Mouse (Mus musculus): ENCODE measurements around the gene Adcy2. TPM values are rescaled to one million over a fixed set of nuclear protein-coding genes. Genes with fewer than 3 reads are reported as not detected.

Gene Adcy2
- polyA plus RNA-seq, 1 experiment from 2014 or later = 0.74 TPM

- H3K9me3 ChIP-seq (replicated peaks; ENCODE audit: control insufficient read depth, low read length) = no peaks in the 10 kb centered on the region
- no peak overlapping the region for H3K4me3 ChIP-seq (ENCODE audit: low read depth, low read length)
- H3K27ac ChIP-seq (ENCODE audit: low read depth, low read length) = no peak overlapping the region
- no peaks in the 10 kb centered on the region for H3K36me3 ChIP-seq (ENCODE audit: control insufficient read depth, insufficient read depth, low read length)
- ATAC-seq (replicated peaks; ENCODE audit: insufficient number of reproducible peaks, low FRiP score, low TSS enrichment) = no peak
- no peaks in the 10 kb centered on the region for H3K4me1 ChIP-seq (ENCODE audit: control insufficient read depth, insufficient read depth, low read length)
- H3K4me2 ChIP-seq = no peak overlapping the region
- H3K27me3 ChIP-seq (ENCODE audit: control insufficient read depth, insufficient read depth, low read length) = no peaks in the 10 kb centered on the region
- H3K9ac ChIP-seq (ENCODE audit: low read depth, low read length) = no peak overlapping the region
These were observed 206.1 kb downstream of the Adcy2 start for GRCm38 (mm10) chr13:68793286-68793685.

GRCm38 (mm10) chr13:68787286-68788061 lies 211.9 kb downstream of the Adcy2 start:
- Histone ChIP-seq H3K36me3 (ENCODE audit: control insufficient read depth, insufficient read depth, low read length) (no peaks in the 10 kb centered on the region), H3K27me3 (ENCODE audit: control insufficient read depth, insufficient read depth, low read length) (no peaks in the 10 kb centered on the region), H3K4me1 (ENCODE audit: control insufficient read depth, insufficient read depth, low read length) (no peaks in the 10 kb centered on the region), H3K9me3 (replicated peaks; ENCODE audit: control insufficient read depth, low read length) (no peaks in the 10 kb centered on the region), H3K4me3 (ENCODE audit: low read depth, low read length) (no peak overlapping the region), H3K4me2 (no peak overlapping the region), H3K9ac (ENCODE audit: low read depth, low read length) (no peak overlapping the region), H3K27ac (ENCODE audit: low read depth, low read length) (no peak overlapping the region)
- no peak for ATAC-seq (replicated peaks; ENCODE audit: insufficient number of reproducible peaks, low FRiP score, low TSS enrichment)
- WGBS (ENCODE audit: insufficient replicate concordance) = 77% methylated on average over 8 of the region's 8 CpGs

GRCm38 (mm10) chr13:68783096-68783495 lies 216.2 kb downstream of the Adcy2 start:
- ATAC-seq (replicated peaks; ENCODE audit: insufficient number of reproducible peaks, low FRiP score, low TSS enrichment) = no peak
- Histone ChIP-seq H3K27me3 (ENCODE audit: control insufficient read depth, insufficient read depth, low read length) (no peaks in the 10 kb centered on the region), H3K4me2 (no peak overlapping the region), H3K4me3 (ENCODE audit: low read depth, low read length) (no peak overlapping the region), H3K36me3 (ENCODE audit: control insufficient read depth, insufficient read depth, low read length) (no peaks in the 10 kb centered on the region), H3K4me1 (ENCODE audit: control insufficient read depth, insufficient read depth, low read length) (no peaks in the 10 kb centered on the region), H3K9me3 (replicated peaks; ENCODE audit: control insufficient read depth, low read length) (no peaks in the 10 kb centered on the region), H3K9ac (ENCODE audit: low read depth, low read length) (no peak overlapping the region), H3K27ac (ENCODE audit: low read depth, low read length) (no peak overlapping the region)
- 33% methylated on average over 1 of the region's 1 CpGs for WGBS (ENCODE audit: insufficient replicate concordance)

- Histone ChIP-seq H3K27ac (ENCODE audit: low read depth, low read length) (no peak overlapping the region), H3K36me3 (ENCODE audit: control insufficient read depth, insufficient read depth, low read length) (no peaks in the 10 kb centered on the region), H3K4me3 (ENCODE audit: low read depth, low read length) (no peak overlapping the region), H3K9ac (ENCODE audit: low read depth, low read length) (no peak overlapping the region), H3K9me3 (replicated peaks; ENCODE audit: control insufficient read depth, low read length) (no peaks in the 10 kb centered on the region), H3K4me1 (ENCODE audit: control insufficient read depth, insufficient read depth, low read length) (no peaks in the 10 kb centered on the region), H3K4me2 (no peak overlapping the region), H3K27me3 (ENCODE audit: control insufficient read depth, insufficient read depth, low read length) (no peaks in the 10 kb centered on the region)
- no peak for ATAC-seq (replicated peaks; ENCODE audit: insufficient number of reproducible peaks, low FRiP score, low TSS enrichment)
- 83% methylated on average over 6 of the region's 6 CpGs for WGBS (ENCODE audit: insufficient replicate concordance)
These were observed 221.2 kb downstream of the Adcy2 start for GRCm38 (mm10) chr13:68778011-68778672.

- Histone ChIP-seq H3K9me3 (replicated peaks; ENCODE audit: control insufficient read depth, low read length) (no peaks in the 10 kb centered on the region), H3K4me2 (no peak overlapping the region), H3K27me3 (ENCODE audit: control insufficient read depth, insufficient read depth, low read length) (no peaks in the 10 kb centered on the region), H3K9ac (ENCODE audit: low read depth, low read length) (no peak overlapping the region), H3K36me3 (ENCODE audit: control insufficient read depth, insufficient read depth, low read length) (no peaks in the 10 kb centered on the region), H3K4me1 (ENCODE audit: control insufficient read depth, insufficient read depth, low read length) (no peaks in the 10 kb centered on the region), H3K4me3 (ENCODE audit: low read depth, low read length) (no peak overlapping the region), H3K27ac (ENCODE audit: low read depth, low read length) (no peak overlapping the region)
- WGBS (ENCODE audit: insufficient replicate concordance) = 61% methylated on average over 2 of the region's 2 CpGs
- ATAC-seq (replicated peaks; ENCODE audit: insufficient number of reproducible peaks, low FRiP score, low TSS enrichment) = no peak
These were observed 225.6 kb downstream of the Adcy2 start for GRCm38 (mm10) chr13:68773599-68774211.

- no peaks in the 10 kb centered on the region for H3K9me3 ChIP-seq (replicated peaks; ENCODE audit: control insufficient read depth, low read length)
- no peak overlapping the region for H3K9ac ChIP-seq (ENCODE audit: low read depth, low read length)
- no peaks in the 10 kb centered on the region for H3K27me3 ChIP-seq (ENCODE audit: control insufficient read depth, insufficient read depth, low read length)
- no peak overlapping the region for H3K27ac ChIP-seq (ENCODE audit: low read depth, low read length)
- H3K4me1 ChIP-seq (ENCODE audit: control insufficient read depth, insufficient read depth, low read length) = no peaks in the 10 kb centered on the region
- no peak overlapping the region for H3K4me3 ChIP-seq (ENCODE audit: low read depth, low read length)
- no peak for ATAC-seq (replicated peaks; ENCODE audit: insufficient number of reproducible peaks, low FRiP score, low TSS enrichment)
- H3K36me3 ChIP-seq (ENCODE audit: control insufficient read depth, insufficient read depth, low read length) = no peaks in the 10 kb centered on the region
- 89% methylated on average over 3 of the region's 3 CpGs for WGBS (ENCODE audit: insufficient replicate concordance)
- H3K4me2 ChIP-seq = no peak overlapping the region
These were observed 230.8 kb downstream of the Adcy2 start for GRCm38 (mm10) chr13:68768588-68768987.

- WGBS (ENCODE audit: insufficient replicate concordance) = 78% methylated on average over 8 of the region's 8 CpGs
- no peaks in the 10 kb centered on the region for H3K4me1 ChIP-seq (ENCODE audit: control insufficient read depth, insufficient read depth, low read length)
- ATAC-seq (replicated peaks; ENCODE audit: insufficient number of reproducible peaks, low FRiP score, low TSS enrichment) = no peak
- H3K4me2 ChIP-seq = no peak overlapping the region
- H3K9ac ChIP-seq (ENCODE audit: low read depth, low read length) = no peak overlapping the region
- H3K27me3 ChIP-seq (ENCODE audit: control insufficient read depth, insufficient read depth, low read length) = no peaks in the 10 kb centered on the region
- H3K9me3 ChIP-seq (replicated peaks; ENCODE audit: control insufficient read depth, low read length) = no peaks in the 10 kb centered on the region
- no peak overlapping the region for H3K4me3 ChIP-seq (ENCODE audit: low read depth, low read length)
- no peak overlapping the region for H3K27ac ChIP-seq (ENCODE audit: low read depth, low read length)
- H3K36me3 ChIP-seq (ENCODE audit: control insufficient read depth, insufficient read depth, low read length) = no peaks in the 10 kb centered on the region
These were observed 233.3 kb downstream of the Adcy2 start for GRCm38 (mm10) chr13:68765896-68766578.

GRCm38 (mm10) chr13:68764614-68765013 lies 234.7 kb downstream of the Adcy2 start:
- no peaks in the 10 kb centered on the region for H3K4me1 ChIP-seq (ENCODE audit: control insufficient read depth, insufficient read depth, low read length)
- 72% methylated on average over 3 of the region's 3 CpGs for WGBS (ENCODE audit: insufficient replicate concordance)
- ATAC-seq (replicated peaks; ENCODE audit: insufficient number of reproducible peaks, low FRiP score, low TSS enrichment) = no peak

More at GRCm38 (mm10) chr13:68764614-68765013, 234.7 kb downstream of the Adcy2 start:
- H3K36me3 ChIP-seq (ENCODE audit: control insufficient read depth, insufficient read depth, low read length) = no peaks in the 10 kb centered on the region
- H3K4me2 ChIP-seq = no peak overlapping the region
- no peak overlapping the region for H3K9ac ChIP-seq (ENCODE audit: low read depth, low read length)
- H3K27ac ChIP-seq (ENCODE audit: low read depth, low read length) = no peak overlapping the region
- no peaks in the 10 kb centered on the region for H3K9me3 ChIP-seq (replicated peaks; ENCODE audit: control insufficient read depth, low read length)
- H3K4me3 ChIP-seq (ENCODE audit: low read depth, low read length) = no peak overlapping the region
- no peaks in the 10 kb centered on the region for H3K27me3 ChIP-seq (ENCODE audit: control insufficient read depth, insufficient read depth, low read length)

Measured in heart, embryonic 11.5 days (tissue).